9 mouse cellular contexts compared by ENCODE assay signal in genomic region chr4:95083191-95083729, GRCm38 (mm10). TPM values are rescaled to one million over a fixed set of nuclear protein-coding genes. Genes with fewer than 3 reads are reported as not detected.
DNase-seq lines count a peak whose midpoint lies in the region; ATAC-seq and TF ChIP-seq lines count a peak whose summit lies in the region.
"Had no signal": no experiment of that assay in that cellular context is flagged by ENCODE, and none has a peak within 500 bp of the region (broad histone marks: within the 10 kb centered on the region; RNA-seq: fewer than 3 reads in every experiment).

No protein-coding gene starts in this region.

- no peaks in the 10 kb centered on the region for H3K9me3 ChIP-seq in hindbrain, embryonic 12.5 days (replicated peaks)
- no peaks in the 10 kb centered on the region for H3K9me3 ChIP-seq in hindbrain, embryonic 11.5 days (ENCODE audit: control insufficient read depth, low read length)
- H3K9me3 ChIP-seq in lung, postnatal 0 days (ENCODE audit: low read length) = no peaks in the 10 kb centered on the region
- H3K9me3 ChIP-seq in hindbrain, embryonic 14.5 days (ENCODE audit: control insufficient read depth, low read length) = no peaks in the 10 kb centered on the region
- no peaks in the 10 kb centered on the region for H3K9me3 ChIP-seq in stomach, embryonic 15.5 days
- H3K9me3 ChIP-seq: limb, embryonic 13.5 days had no signal

- peaks cover 7% of the 10 kb centered on the region; the same call in 1 of the 2 replicates for H3K4me1 ChIP-seq in hindbrain, embryonic 12.5 days
- no peaks in the 10 kb centered on the region for H3K4me1 ChIP-seq in hindbrain, embryonic 11.5 days (replicated peaks; ENCODE audit: control insufficient read depth, insufficient read depth, low read length)
- peaks cover 24% of the 10 kb centered on the region; the same call in 1 of the 2 replicates for H3K4me1 ChIP-seq in lung, postnatal 0 days (ENCODE audit: insufficient read depth, low read depth, low read length)
- H3K4me1 ChIP-seq in hindbrain, embryonic 14.5 days (replicated peaks; ENCODE audit: control insufficient read depth, insufficient read depth, low read length) = peaks cover 5% of the 10 kb centered on the region
- H3K4me1 ChIP-seq in stomach, embryonic 15.5 days = peaks cover 28% of the 10 kb centered on the region

- H3K9ac ChIP-seq in hindbrain, embryonic 12.5 days = no peak overlapping the region
- H3K9ac ChIP-seq in hindbrain, embryonic 11.5 days (ENCODE audit: low read depth, low read length) = no peak overlapping the region
- no peak overlapping the region for H3K9ac ChIP-seq in lung, postnatal 0 days (replicated peaks; ENCODE audit: low read depth)
- H3K9ac ChIP-seq in hindbrain, embryonic 14.5 days = no peak overlapping the region
- H3K9ac ChIP-seq in stomach, embryonic 15.5 days = no peak overlapping the region
- H3K9ac ChIP-seq: limb, embryonic 13.5 days had no signal

- no peak overlapping the region for H3K4me3 ChIP-seq in hindbrain, embryonic 12.5 days
- no peak overlapping the region for H3K4me3 ChIP-seq in hindbrain, embryonic 11.5 days (ENCODE audit: low read depth, low read length)
- no peak overlapping the region for H3K4me3 ChIP-seq in lung, postnatal 0 days (ENCODE audit: low read depth, low read length)
- no peak overlapping the region for H3K4me3 ChIP-seq in hindbrain, embryonic 14.5 days (replicated peaks; ENCODE audit: low read length)
- H3K4me3 ChIP-seq in stomach, embryonic 15.5 days (replicated peaks) = no peak overlapping the region
- H3K4me3 ChIP-seq: limb, embryonic 13.5 days had no signal

- no peak overlapping the region for H3K4me2 ChIP-seq in hindbrain, embryonic 12.5 days (replicated peaks)
- no peak overlapping the region for H3K4me2 ChIP-seq in hindbrain, embryonic 11.5 days (replicated peaks; ENCODE audit: low read depth, low read length)
- H3K4me2 ChIP-seq in lung, postnatal 0 days (replicated peaks; ENCODE audit: low read depth, low read length) = no peak overlapping the region
- H3K4me2 ChIP-seq in hindbrain, embryonic 14.5 days (replicated peaks) = no peak overlapping the region
- H3K4me2 ChIP-seq in stomach, embryonic 15.5 days = no peak overlapping the region
- H3K4me2 ChIP-seq: limb, embryonic 13.5 days had no signal

- peak; percentile 55; the same call in 1 of the 2 replicates for ATAC-seq in hindbrain, embryonic 12.5 days (ENCODE audit: low FRiP score)
- no peak for ATAC-seq in hindbrain, embryonic 11.5 days (ENCODE audit: low FRiP score)
- ATAC-seq in lung, postnatal 0 days = no peak
- peak; percentile 32; the same call in 1 of the 2 replicates for ATAC-seq in hindbrain, embryonic 14.5 days (ENCODE audit: low FRiP score)
- ATAC-seq in stomach, embryonic 15.5 days (ENCODE audit: insufficient read depth, low FRiP score, low read depth) = no peak

- 70% methylated on average over 5 of the region's 5 CpGs for WGBS in hindbrain, embryonic 12.5 days
- 84% methylated on average over 5 of the region's 5 CpGs for WGBS in hindbrain, embryonic 11.5 days
- 46% methylated on average over 5 of the region's 5 CpGs for WGBS in lung, postnatal 0 days
- WGBS in hindbrain, embryonic 14.5 days = 43% methylated on average over 5 of the region's 5 CpGs
- 63% methylated on average over 5 of the region's 5 CpGs for WGBS in stomach, embryonic 15.5 days

- no peak overlapping the region for H3K27ac ChIP-seq in hindbrain, embryonic 12.5 days
- H3K27ac ChIP-seq in hindbrain, embryonic 11.5 days (ENCODE audit: low read depth, low read length) = no peak overlapping the region
- H3K27ac ChIP-seq in lung, postnatal 0 days (ENCODE audit: low read length) = peak overlapping the region; percentile 91
- no peak overlapping the region for H3K27ac ChIP-seq in hindbrain, embryonic 14.5 days
- peak overlapping the region; percentile 80 for H3K27ac ChIP-seq in stomach, embryonic 15.5 days

- DNase-seq in hindbrain, embryonic 11.5 days (ENCODE audit: low spot score) = no peak
- no peak for DNase-seq in lung, postnatal 0 days (ENCODE audit: low spot score)
- DNase-seq in lung, postnatal 10 days = no peak
- peak; percentile 25 for DNase-seq in hindbrain, embryonic 14.5 days (ENCODE audit: low spot score)
- no peak for DNase-seq in ovary, postnatal 10 days (ENCODE audit: low spot score)
- DNase-seq: right cerebral cortex, postnatal 14 days had no signal

- H3K27me3 ChIP-seq in hindbrain, embryonic 12.5 days = no peaks in the 10 kb centered on the region
- H3K27me3 ChIP-seq in hindbrain, embryonic 11.5 days (ENCODE audit: control insufficient read depth, insufficient read depth, low read length) = no peaks in the 10 kb centered on the region
- no peaks in the 10 kb centered on the region for H3K27me3 ChIP-seq in lung, postnatal 0 days (replicated peaks; ENCODE audit: insufficient read depth, low read length)
- no peaks in the 10 kb centered on the region for H3K27me3 ChIP-seq in hindbrain, embryonic 14.5 days (ENCODE audit: control insufficient read depth, insufficient read depth, low read length)
- no peaks in the 10 kb centered on the region for H3K27me3 ChIP-seq in stomach, embryonic 15.5 days (replicated peaks)
- H3K27me3 ChIP-seq: limb, embryonic 13.5 days had no signal

- TF ChIP-seq EP300 in lung, postnatal 0 days (IDR thresholded peaks at IDR 0.05) = no peak

- no peaks in the 10 kb centered on the region for H3K36me3 ChIP-seq in hindbrain, embryonic 12.5 days
- no peaks in the 10 kb centered on the region for H3K36me3 ChIP-seq in hindbrain, embryonic 11.5 days (ENCODE audit: control insufficient read depth, insufficient read depth, low read length)
- H3K36me3 ChIP-seq in lung, postnatal 0 days (ENCODE audit: insufficient read depth, low read length) = no peaks in the 10 kb centered on the region
- no peaks in the 10 kb centered on the region for H3K36me3 ChIP-seq in hindbrain, embryonic 14.5 days (replicated peaks; ENCODE audit: control insufficient read depth, insufficient read depth)
- no peaks in the 10 kb centered on the region for H3K36me3 ChIP-seq in stomach, embryonic 15.5 days
- H3K36me3 ChIP-seq: limb, embryonic 13.5 days had no signal

- no peak for TF ChIP-seq CTCF in lung, postnatal 0 days (IDR thresholded peaks at IDR 0.05)

RNA-seq across cellular contexts. Expression of gene Jun, which starts 31.2 kb away (rescaled TPM):
- 70.7 and 86.0 TPM in 2 replicates for polyA plus RNA-seq in hindbrain, embryonic 12.5 days (2016; fragmentation: Nextera tagmentation; extraction: Ambion mirVana)
- polyA plus RNA-seq in hindbrain, embryonic 11.5 days (2014; fragmentation: Nextera tagmentation; extraction: Ambion mirVana) = 25.6 and 25.7 TPM in 2 replicates
- polyA plus RNA-seq in lung, postnatal 0 days (2015; fragmentation: Nextera tagmentation; extraction: Ambion mirVana) = 145 and 158 TPM in 2 replicates
- polyA plus RNA-seq in hindbrain, embryonic 14.5 days (2014; fragmentation: Nextera tagmentation; extraction: Ambion mirVana) = 34.7 and 35.2 TPM in 2 replicates
- polyA plus RNA-seq in stomach, embryonic 15.5 days (2015; fragmentation: Nextera tagmentation; extraction: Ambion mirVana) = 102 and 103 TPM in 2 replicates

Comparison
In these comparisons a context has a peak if more than half of its experiments do, and no peak if none do; other contexts are left out.
1. ATAC-seq: peak in hindbrain, embryonic 12.5 days (single experiment) and hindbrain, embryonic 14.5 days (single experiment); none in hindbrain, embryonic 11.5 days (single experiment), lung, postnatal 0 days (single experiment) and stomach, embryonic 15.5 days (single experiment).
2. H3K27ac ChIP-seq: peak in lung, postnatal 0 days (single experiment) and stomach, embryonic 15.5 days (single experiment); none in hindbrain, embryonic 12.5 days (single experiment), hindbrain, embryonic 11.5 days (single experiment) and hindbrain, embryonic 14.5 days (single experiment).